Mouse (Mus musculus): ENCODE measurements around the gene Tpm3. TPM values are rescaled to one million over a fixed set of nuclear protein-coding genes. Genes with fewer than 3 reads are reported as not detected.

Gene Tpm3
- total RNA-seq (2021) = 100 to 1,000 TPM; 103 to 108 TPM

GRCm38 (mm10) chr3:90072294-90072693 is at the start of gene Tpm3:
Gene Tpm3, plus strand, starts transcription at chr3:90072649.
- intact Hi-C loops (cut with DNase I) = loop anchor here (10.0 kb wide), 1 partner anchor 287 kb away; no protein-coding TSS in a partner anchor
- DNase-seq = no peak

- intact Hi-C loops (cut with DNase I) = no loop called here
- no peak for DNase-seq
Measured at GRCm38 (mm10) chr3:90034653-90035052, 37.8 kb upstream of the Tpm3 start.

- intact Hi-C loops (cut with DNase I) = no loop called here
Measured at GRCm38 (mm10) chr3:90036263-90036662, 36.2 kb upstream of the Tpm3 start.

GRCm38 (mm10) chr3:90049691-90050090 is 22.8 kb upstream of the Tpm3 start:
- intact Hi-C loops (cut with DNase I) = loop anchor here (5.0 kb wide), 1 partner anchor 87 kb away; the partner anchor contains the start of gene Atp8b2
- no peak for DNase-seq

More at GRCm38 (mm10) chr3:90036263-90036662, 36.2 kb upstream of the Tpm3 start:
- DNase-seq = no peak

GRCm38 (mm10) chr3:90051441-90052350 is 20.8 kb upstream of the Tpm3 start, which contains the start of gene 4933434E20Rik:
Gene 4933434E20Rik, plus strand, starts transcription at chr3:90051636.
- peak; percentile 68 to 76 for DNase-seq
- intact Hi-C loops (cut with DNase I) = loop anchor here (5.0 kb wide), 1 partner anchor 89 kb away; the partner anchor contains the start of gene Atp8b2

GRCm38 (mm10) chr3:90052351-90053241 is 19.9 kb upstream of the Tpm3 start, which contains the start of gene Ubap2l:
Gene Ubap2l, minus strand, starts transcription at chr3:90052628.
- DNase-seq = peak; percentile 95
- intact Hi-C loops (cut with DNase I) = loop anchor here (5.0 kb wide), 1 partner anchor 90 kb away; the partner anchor contains the start of gene Atp8b2

- DNase-seq = no peak
- intact Hi-C loops (cut with DNase I) = no loop called here
Measured at GRCm38 (mm10) chr3:90061549-90061948, 10.9 kb upstream of the Tpm3 start.

- intact Hi-C loops (cut with DNase I) = no loop called here
- no peak for DNase-seq
Measured at GRCm38 (mm10) chr3:90062539-90062938, 9.9 kb upstream of the Tpm3 start.

- no peak for DNase-seq
- intact Hi-C loops (cut with DNase I) = no loop called here
Measured at GRCm38 (mm10) chr3:90064383-90064782, 8.1 kb upstream of the Tpm3 start.

GRCm38 (mm10) chr3:90065553-90065952 is 6.9 kb upstream of the Tpm3 start:
- intact Hi-C loops (cut with DNase I) = no loop called here
- peak; percentile 27 to 67 for DNase-seq

- intact Hi-C loops (cut with DNase I) = no loop called here
- DNase-seq = no peak
Measured at GRCm38 (mm10) chr3:90067851-90068250, 4.6 kb upstream of the Tpm3 start.

- intact Hi-C loops (cut with DNase I) = loop anchor here (10.0 kb wide), 1 partner anchor 285 kb away; no protein-coding TSS in a partner anchor
- no peak for DNase-seq
Measured at GRCm38 (mm10) chr3:90069688-90070087, 2.8 kb upstream of the Tpm3 start.

GRCm38 (mm10) chr3:90076921-90077716 is 4.7 kb downstream of the Tpm3 start:
- peak; percentile 88 to 91 for DNase-seq
- intact Hi-C loops (cut with DNase I) = loop anchor here (1.0 to 10.0 kb wide), 3 partner anchors 22 to 292 kb away; no protein-coding TSS in a partner anchor

GRCm38 (mm10) chr3:90078224-90078623 is 5.8 kb downstream of the Tpm3 start:
- no peak for DNase-seq
- intact Hi-C loops (cut with DNase I) = loop anchor here (10.0 kb wide), 1 partner anchor 293 kb away; no protein-coding TSS in a partner anchor

- DNase-seq = peak; percentile 96
- intact Hi-C loops (cut with DNase I) = loop anchor here (10.0 kb wide), 1 partner anchor 294 kb away; no protein-coding TSS in a partner anchor
Measured at GRCm38 (mm10) chr3:90079133-90079762, 6.8 kb downstream of the Tpm3 start.

GRCm38 (mm10) chr3:90079763-90080497 is 7.5 kb downstream of the Tpm3 start:
- peak; percentile 81 for DNase-seq

GRCm38 (mm10) chr3:90080498-90080863 is 8.0 kb downstream of the Tpm3 start:
- intact Hi-C loops (cut with DNase I) = no loop called here
- DNase-seq = no peak

More at GRCm38 (mm10) chr3:90079763-90080497, 7.5 kb downstream of the Tpm3 start:
- intact Hi-C loops (cut with DNase I) = loop anchor here (10.0 kb wide), 1 partner anchor 295 kb away; no protein-coding TSS in a partner anchor

Measured in heart, postnatal 10 days (tissue).